Mouse (Mus musculus) right cerebral cortex, adult 2 months (tissue): ENCODE data around the gene Mgll.

Source experiments
- DNase-seq, 2 experiments: peaks; one replicate each; pipeline ENCODE4 v3.0.0; 2021 to 2022; ENCODE audit warnings: low spot score in 2 of 2

The Mgll gene

GRCm38 (mm10) chr6:88844901-88845565, 120.8 kb downstream of the Mgll start:
- DNase-seq = no peak

- DNase-seq = no peak
Observed at GRCm38 (mm10) chr6:88847571-88847970, 123.4 kb downstream of the Mgll start.

DNA sequence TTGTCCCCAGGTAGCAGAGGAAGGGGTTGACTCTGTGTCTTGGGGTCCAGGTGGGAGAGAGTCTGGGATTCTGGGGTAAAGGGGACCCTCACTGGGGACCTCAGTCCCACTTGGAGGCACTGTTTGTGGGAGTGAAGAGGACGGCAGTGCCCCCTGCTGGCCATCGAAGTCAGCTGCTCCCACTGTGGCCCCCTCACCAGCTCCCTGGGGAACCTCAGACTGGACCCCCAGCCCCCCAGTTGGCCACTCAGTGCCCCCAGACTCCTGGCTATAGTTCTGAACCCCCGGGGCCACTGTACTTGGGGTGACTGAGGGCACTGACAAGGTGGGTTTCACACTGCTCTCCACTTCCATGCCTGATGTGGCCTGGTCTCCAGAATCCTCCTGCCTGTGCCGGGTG, 125.1 kb downstream of the Mgll start:
- DNase-seq = no peak

- no peak for DNase-seq
Observed at GRCm38 (mm10) chr6:88850034-88850433, 125.8 kb downstream of the Mgll start.

DNA sequence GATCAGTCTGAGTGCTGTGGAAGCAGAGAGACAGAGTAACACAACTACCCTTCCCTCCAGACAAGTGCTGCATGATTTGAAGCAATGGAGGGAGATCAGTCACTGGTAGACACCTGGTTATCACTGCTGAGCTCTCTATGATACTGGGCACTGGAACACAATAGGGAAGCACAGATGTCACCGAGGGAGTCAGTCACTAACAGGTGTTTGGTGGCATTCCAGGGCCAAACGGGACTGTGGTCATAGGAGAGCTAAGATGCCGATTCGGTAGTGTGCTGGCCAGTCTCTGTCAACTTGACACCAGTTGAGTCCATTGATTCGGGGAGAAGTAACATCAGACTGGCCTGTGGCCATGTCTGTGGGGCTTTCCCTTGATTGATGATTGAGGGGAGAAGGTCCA, 130.3 kb downstream of the Mgll start:
- DNase-seq = no peak

DNA sequence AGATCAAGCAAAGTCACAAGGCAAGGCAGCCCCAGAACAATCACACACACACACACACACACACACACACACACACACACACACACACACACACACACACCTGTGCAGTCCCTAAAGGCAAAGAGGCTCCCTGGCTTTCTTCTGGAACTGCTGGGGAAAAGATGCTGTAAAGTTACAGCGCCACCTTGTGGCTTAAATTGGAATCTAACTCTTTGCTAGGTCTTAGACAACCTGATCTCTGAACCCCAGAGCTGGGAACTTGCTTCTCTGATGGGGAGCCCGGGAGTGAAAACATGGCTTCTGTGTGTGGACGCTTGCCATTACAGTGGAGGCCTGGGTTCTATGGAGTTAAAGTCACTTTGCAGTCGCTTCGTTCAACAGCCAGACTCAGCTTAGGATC, 131.4 kb downstream of the Mgll start:
- DNase-seq = peak; percentile 63 to 64

DNA sequence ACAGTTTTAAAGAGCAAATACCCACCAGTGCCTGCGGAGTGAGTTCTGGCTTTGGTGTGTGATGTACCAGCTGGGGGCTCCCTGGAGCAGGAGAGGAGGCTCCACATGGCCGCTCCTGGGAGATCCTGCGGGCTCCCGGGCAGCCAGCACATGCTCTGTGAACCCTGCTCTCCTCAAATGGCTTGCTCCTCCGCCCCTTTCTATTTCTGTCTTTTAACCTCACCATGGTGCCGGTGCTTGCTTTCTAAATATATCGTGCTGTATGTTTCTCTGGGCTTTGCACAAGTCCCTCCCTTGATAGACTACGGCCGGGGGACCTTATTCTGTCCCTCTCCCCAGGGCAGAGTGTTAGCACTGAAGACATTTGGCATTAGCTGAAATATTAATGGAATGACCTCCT, 133.0 kb downstream of the Mgll start:
- DNase-seq = no peak

DNA sequence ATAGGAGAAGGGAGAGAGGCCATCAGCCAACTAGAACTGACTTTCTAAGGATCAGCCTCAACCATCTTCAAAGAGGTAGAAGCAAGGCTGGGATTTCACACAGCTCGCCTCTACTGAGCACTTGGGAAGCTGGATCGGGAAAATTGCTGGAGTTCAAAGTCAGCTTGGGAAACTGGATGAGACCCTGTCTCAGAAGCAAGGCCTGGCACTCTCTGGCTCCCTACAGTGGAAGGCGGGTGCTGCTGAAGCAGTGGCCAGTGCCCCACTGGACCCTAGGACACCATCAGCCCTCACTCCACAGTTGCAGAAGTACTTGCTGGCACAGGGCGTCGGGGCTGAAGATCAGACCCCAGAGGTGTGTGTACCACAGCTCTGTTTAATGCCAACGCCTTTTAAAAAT, 133.6 kb downstream of the Mgll start:
- DNase-seq = no peak

DNA sequence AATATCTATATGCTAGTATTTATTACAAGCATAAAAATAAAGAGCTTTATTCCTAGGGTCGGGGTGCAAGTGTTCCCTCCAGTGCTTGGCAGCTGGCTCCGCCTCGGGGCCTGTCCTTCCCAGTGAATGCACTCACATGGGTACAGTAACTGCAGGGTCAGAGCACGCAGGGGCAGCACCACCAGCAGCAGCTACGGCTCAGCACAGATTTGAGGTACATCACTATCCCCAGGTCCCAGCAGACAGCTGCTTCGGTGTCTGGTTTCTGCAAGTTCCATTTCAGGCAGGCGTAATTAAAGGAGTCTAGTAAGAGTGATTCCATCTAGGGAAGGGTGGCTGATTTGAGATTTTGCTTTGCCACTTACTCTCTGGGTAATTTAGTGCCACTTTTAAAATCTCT, 134.1 kb downstream of the Mgll start:
- no peak for DNase-seq

- no peak for DNase-seq
Observed at GRCm38 (mm10) chr6:88860914-88861313, 136.7 kb downstream of the Mgll start.

- no peak for DNase-seq
Observed at GRCm38 (mm10) chr6:88865704-88866103, 141.5 kb downstream of the Mgll start.

GRCm38 (mm10) chr6:88869459-88869858, 145.2 kb downstream of the Mgll start:
- DNase-seq = peak; percentile 54 to 55

DNA sequence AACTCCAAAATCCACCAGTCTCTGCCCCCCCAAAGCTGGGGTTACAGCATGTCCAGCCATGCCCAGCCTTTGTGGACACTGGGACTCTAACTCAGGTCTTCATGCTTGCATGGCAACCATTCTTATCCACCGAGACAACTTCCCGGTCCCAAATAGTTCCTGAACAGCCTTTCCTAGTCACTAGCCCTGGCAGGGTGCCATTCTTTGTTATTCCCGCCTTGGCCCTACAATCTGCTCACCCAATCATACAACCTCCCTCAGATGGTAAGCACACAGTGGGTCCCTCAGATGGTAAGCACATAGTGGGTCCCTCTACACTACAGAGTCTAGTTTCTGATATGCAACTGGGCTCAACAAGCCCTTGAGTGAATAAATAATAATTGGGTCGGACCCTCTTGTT, 146.4 kb downstream of the Mgll start:
- DNase-seq = no peak

- peak; percentile 69 to 74 for DNase-seq
Observed at GRCm38 (mm10) chr6:88871546-88871945, 147.3 kb downstream of the Mgll start.

DNA sequence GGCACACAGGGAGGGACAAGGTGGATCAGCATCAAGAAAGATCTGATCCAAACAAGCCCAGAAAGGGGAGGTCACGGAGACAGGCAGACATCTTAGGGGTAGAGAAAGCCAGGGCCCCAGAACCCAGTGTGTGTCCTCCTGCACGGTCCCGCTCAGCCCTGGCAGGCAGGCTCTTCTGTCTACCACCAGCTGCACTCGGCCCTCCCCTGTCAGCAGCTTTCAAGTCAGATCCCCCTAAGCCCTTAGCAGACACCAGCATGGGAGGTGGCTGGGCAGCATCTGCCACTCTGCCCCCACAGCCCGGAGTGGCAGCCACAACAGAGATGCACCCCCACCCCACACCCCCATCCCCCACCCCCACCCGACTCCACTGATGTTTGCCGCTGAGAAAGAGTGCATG, 148.6 kb downstream of the Mgll start:
- no peak for DNase-seq

DNA sequence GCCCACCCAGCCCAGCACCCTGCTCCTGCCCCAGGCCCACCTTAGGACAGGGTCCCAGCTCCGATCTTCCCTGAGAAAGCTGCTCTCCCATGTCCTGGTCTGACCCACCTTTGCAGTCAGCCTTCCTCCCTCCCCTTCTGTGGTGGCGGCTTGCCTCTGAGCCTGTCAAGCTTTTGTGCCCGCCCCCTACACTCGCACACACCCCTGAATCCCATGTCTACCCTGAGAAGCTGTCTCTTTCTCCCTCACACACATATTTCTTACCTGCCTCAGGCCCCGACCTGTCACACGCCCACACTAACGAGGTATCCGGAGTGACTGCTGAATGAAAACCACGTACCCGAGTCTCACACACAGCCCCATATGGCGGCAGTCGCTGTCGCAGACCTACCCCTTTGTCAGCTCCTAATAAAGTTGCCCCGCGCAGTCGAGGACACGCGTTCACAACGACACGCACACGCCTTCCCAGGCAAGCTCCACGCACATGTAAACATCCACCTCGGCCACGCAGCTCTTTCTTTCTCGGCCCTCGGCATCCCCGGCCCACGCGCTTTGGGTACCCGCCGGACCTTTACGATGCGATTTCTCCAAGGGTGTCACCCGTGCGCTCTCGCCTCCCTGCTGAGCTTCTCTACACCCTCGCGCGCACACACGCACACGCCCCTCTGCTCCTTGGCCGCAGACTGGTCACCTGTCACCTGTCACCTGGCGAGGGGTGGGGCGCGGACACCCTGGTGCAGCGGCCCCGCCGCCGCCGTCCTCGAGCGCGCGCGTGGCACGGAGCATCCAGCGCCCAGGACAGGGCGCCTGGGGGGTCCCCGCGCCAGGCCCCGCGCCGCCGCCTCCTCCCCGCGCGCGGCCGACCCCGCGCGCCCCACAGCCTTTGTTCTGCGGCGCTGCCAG, 150.0 kb downstream of the Mgll start:
- DNase-seq = peak; percentile 42 to 54

GRCm38 (mm10) chr6:88874868-88875508, 150.8 kb downstream of the Mgll start, which contains the start of gene Podxl2:
Gene Podxl2, minus strand, starts transcription at chr6:88875044.
- DNase-seq = peak; percentile 74 to 75
